In the genomic region with DNA sequence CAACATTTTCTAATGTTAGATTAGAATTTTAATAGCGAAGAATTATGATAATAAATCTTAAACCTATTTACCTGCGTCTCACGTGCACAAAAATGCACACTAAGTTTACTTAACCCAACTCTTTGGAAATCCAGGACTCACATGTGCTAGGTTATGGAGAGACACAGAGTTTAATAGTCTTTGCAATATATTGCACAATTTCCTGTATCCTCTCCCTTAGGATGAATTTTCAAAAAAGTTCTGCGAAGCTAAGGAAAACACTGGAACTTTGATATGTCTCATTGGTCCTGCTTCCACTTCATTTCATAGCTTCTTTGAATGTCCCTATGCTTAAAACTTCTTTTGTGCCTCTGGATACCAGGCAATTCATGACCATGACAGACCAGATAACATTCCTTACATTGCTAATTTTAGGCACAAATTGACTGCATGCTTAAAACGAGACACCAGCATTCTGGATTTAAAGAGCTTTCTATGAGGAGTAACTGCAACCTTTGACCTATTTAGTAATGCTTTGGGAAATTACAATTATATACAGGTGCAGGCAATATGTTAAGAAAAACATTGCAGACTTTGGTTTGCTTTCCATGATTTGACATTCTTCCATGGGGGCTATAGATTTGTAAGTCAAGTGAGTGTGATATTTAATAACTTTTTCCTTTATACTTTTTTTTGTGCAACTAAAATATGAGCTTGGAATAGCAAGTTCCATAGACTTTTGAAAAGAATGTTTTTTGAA, we compare ENCODE assay signal across 20 mouse cellular contexts.
"Had no signal": no experiment of that assay in that cellular context is flagged by ENCODE, and none has a peak within 500 bp of the region (broad histone marks: within the 10 kb centered on the region; RNA-seq: fewer than 3 reads in every experiment).

No protein-coding gene starts in this region.

- ATAC-seq: liver, postnatal 0 days; lung, postnatal 0 days; midbrain, embryonic 13.5 days; midbrain, embryonic 16.5 days had no signal

- H3K9me3 ChIP-seq: kidney, embryonic 15.5 days; limb, embryonic 15.5 days; midbrain, embryonic 10.5 days; midbrain, embryonic 13.5 days had no signal

- H3K9ac ChIP-seq: kidney, embryonic 15.5 days; limb, embryonic 15.5 days; liver, embryonic 14.5 days; liver, postnatal 0 days; lung, embryonic 14.5 days; midbrain, embryonic 13.5 days had no signal

- DNase-seq: kidney, adult 8-10 months; kidney, postnatal 10 days; kidney, postnatal 36 days; layer of hippocampus, postnatal 36 days; left cerebral cortex, postnatal 4 days; liver, postnatal 0 days; lung, embryonic 14.5 days; thymus, adult 18-20 months; thymus, postnatal 36 days had no signal

- H3K36me3 ChIP-seq: kidney, embryonic 15.5 days; limb, embryonic 15.5 days; midbrain, embryonic 10.5 days; midbrain, embryonic 13.5 days had no signal

- H3K4me3 ChIP-seq: kidney, embryonic 15.5 days; left cerebral cortex, adult 2 months; limb, embryonic 15.5 days; midbrain, embryonic 10.5 days; midbrain, embryonic 13.5 days; myocyte had no signal

- H3K27ac ChIP-seq: kidney, embryonic 15.5 days; left cerebral cortex, adult 2 months; limb, embryonic 15.5 days; liver, embryonic 14.5 days; macrophage; midbrain, embryonic 10.5 days; midbrain, embryonic 13.5 days had no signal

- H3K27me3 ChIP-seq: kidney, embryonic 15.5 days; limb, embryonic 15.5 days; midbrain, embryonic 13.5 days had no signal

- H3K4me1 ChIP-seq: kidney, embryonic 15.5 days; limb, embryonic 15.5 days; midbrain, embryonic 10.5 days; midbrain, embryonic 13.5 days had no signal

- H3K4me2 ChIP-seq: kidney, embryonic 15.5 days; limb, embryonic 15.5 days; liver, embryonic 11.5 days; lung, embryonic 14.5 days; midbrain, embryonic 13.5 days had no signal
